Mouse (Mus musculus): ENCODE results near the gene Mvp. TPM values are rescaled to one million over a fixed set of nuclear protein-coding genes. Genes with fewer than 3 reads are reported as not detected.

Gene Mvp
- polyA plus RNA-seq, 1 experiment from 2014 or later, result 5.6 TPM

- Histone ChIP-seq H3K4me2 (replicated peaks) (no peak overlapping the region), H3K9ac (no peak overlapping the region), H3K4me1 (peaks cover 24% of the 10 kb centered on the region), H3K27ac (no peak overlapping the region), H3K4me3 (no peak overlapping the region), H3K9me3 (no peaks in the 10 kb centered on the region), H3K36me3 (peaks cover 36% of the 10 kb centered on the region), H3K27me3 (no peaks in the 10 kb centered on the region)
- WGBS, result 92% methylated on average over 2 of the region's 2 CpGs
- no peak for ATAC-seq (ENCODE audit: insufficient number of reproducible peaks, insufficient read depth, low FRiP score, low TSS enrichment)
These were observed 3.4 kb downstream of the Mvp start for GRCm38 (mm10) chr7:127011051-127011450.

- H3K27ac ChIP-seq, result no peak overlapping the region
- ATAC-seq (ENCODE audit: insufficient number of reproducible peaks, insufficient read depth, low FRiP score, low TSS enrichment), result no peak
- H3K9me3 ChIP-seq, result no peaks in the 10 kb centered on the region
- no peak overlapping the region for H3K4me3 ChIP-seq
- H3K4me2 ChIP-seq (replicated peaks), result no peak overlapping the region
- no peak overlapping the region for H3K9ac ChIP-seq
- WGBS, result 83% methylated on average over 17 of the region's 17 CpGs
- peaks cover 11% of the 10 kb centered on the region for H3K4me1 ChIP-seq
- no peaks in the 10 kb centered on the region for H3K27me3 ChIP-seq
- H3K36me3 ChIP-seq, result peaks cover 23% of the 10 kb centered on the region
These were observed 4.9 kb downstream of the Mvp start for GRCm38 (mm10) chr7:127009307-127010085.

- no peak overlapping the region for H3K9ac ChIP-seq
- H3K27ac ChIP-seq, result 0 out of 2 replicates have a peak overlapping the region, but pooled peaks have one; percentile 17
- 0 out of 2 replicates have a peak, but pooled peaks cover 5% of the 10 kb centered on the region for H3K4me1 ChIP-seq
- H3K36me3 ChIP-seq, result peaks cover 13% of the 10 kb centered on the region
- no peaks in the 10 kb centered on the region for H3K9me3 ChIP-seq
- no peak overlapping the region for H3K4me2 ChIP-seq (replicated peaks)
- no peaks in the 10 kb centered on the region for H3K27me3 ChIP-seq
- WGBS, result 71% methylated on average over 9 of the region's 9 CpGs
- no peak for ATAC-seq (ENCODE audit: insufficient number of reproducible peaks, insufficient read depth, low FRiP score, low TSS enrichment)
- H3K4me3 ChIP-seq, result no peak overlapping the region
These were observed 6.0 kb downstream of the Mvp start for GRCm38 (mm10) chr7:127008239-127009019.

- WGBS, result 78% methylated on average over 6 of the region's 6 CpGs
- Histone ChIP-seq H3K4me1 (0 out of 2 replicates have a peak, but pooled peaks cover 5% of the 10 kb centered on the region), H3K4me2 (replicated peaks) (no peak overlapping the region), H3K27ac (no peak overlapping the region), H3K36me3 (peaks cover 8% of the 10 kb centered on the region), H3K27me3 (no peaks in the 10 kb centered on the region), H3K4me3 (no peak overlapping the region), H3K9me3 (no peaks in the 10 kb centered on the region), H3K9ac (no peak overlapping the region)
- no peak for ATAC-seq (ENCODE audit: insufficient number of reproducible peaks, insufficient read depth, low FRiP score, low TSS enrichment)
These were observed 7.0 kb downstream of the Mvp start for GRCm38 (mm10) chr7:127007313-127008024.

- 86% methylated on average over 4 of the region's 4 CpGs for WGBS
- Histone ChIP-seq H3K4me1 (0 out of 2 replicates have a peak, but pooled peaks cover 5% of the 10 kb centered on the region), H3K27ac (no peak overlapping the region), H3K9me3 (no peaks in the 10 kb centered on the region), H3K4me3 (no peak overlapping the region), H3K27me3 (no peaks in the 10 kb centered on the region), H3K9ac (no peak overlapping the region), H3K4me2 (replicated peaks) (no peak overlapping the region), H3K36me3 (no peaks in the 10 kb centered on the region)
- ATAC-seq (ENCODE audit: insufficient number of reproducible peaks, insufficient read depth, low FRiP score, low TSS enrichment), result no peak
These were observed 10.1 kb downstream of the Mvp start for GRCm38 (mm10) chr7:127004122-127004875.

- Histone ChIP-seq H3K9me3 (no peaks in the 10 kb centered on the region), H3K4me1 (0 out of 2 replicates have a peak, but pooled peaks cover 5% of the 10 kb centered on the region), H3K36me3 (no peaks in the 10 kb centered on the region), H3K4me2 (replicated peaks) (no peak overlapping the region), H3K9ac (no peak overlapping the region), H3K27me3 (no peaks in the 10 kb centered on the region), H3K4me3 (no peak overlapping the region), H3K27ac (no peak overlapping the region)
- ATAC-seq (ENCODE audit: insufficient number of reproducible peaks, insufficient read depth, low FRiP score, low TSS enrichment), result no peak
- 87% methylated on average over 5 of the region's 5 CpGs for WGBS
These were observed 10.8 kb downstream of the Mvp start for GRCm38 (mm10) chr7:127003620-127004019.

GRCm38 (mm10) chr7:126999568-126999967 lies 14.9 kb downstream of the Mvp start:
- H3K36me3 ChIP-seq, result no peaks in the 10 kb centered on the region; the same call in 1 of the 2 replicates
- no peak for ATAC-seq (ENCODE audit: insufficient number of reproducible peaks, insufficient read depth, low FRiP score, low TSS enrichment)
- 78% methylated on average over 10 of the region's 10 CpGs for WGBS
- no peaks in the 10 kb centered on the region for H3K4me1 ChIP-seq
- no peak overlapping the region for H3K4me3 ChIP-seq
- no peak overlapping the region for H3K9ac ChIP-seq
- H3K9me3 ChIP-seq, result 0 out of 2 replicates have a peak, but pooled peaks cover 3% of the 10 kb centered on the region
- no peak overlapping the region for H3K4me2 ChIP-seq (replicated peaks)
- H3K27ac ChIP-seq, result no peak overlapping the region
- H3K27me3 ChIP-seq, result no peaks in the 10 kb centered on the region

GRCm38 (mm10) chr7:126996449-126996848 lies 18.0 kb downstream of the Mvp start:
- no peaks in the 10 kb centered on the region for H3K4me1 ChIP-seq
- H3K36me3 ChIP-seq, result no peaks in the 10 kb centered on the region; the same call in 1 of the 2 replicates
- 0 out of 2 replicates have a peak, but pooled peaks cover 3% of the 10 kb centered on the region for H3K9me3 ChIP-seq
- H3K9ac ChIP-seq, result no peak overlapping the region
- ATAC-seq (ENCODE audit: insufficient number of reproducible peaks, insufficient read depth, low FRiP score, low TSS enrichment), result no peak
- no peak overlapping the region for H3K4me2 ChIP-seq (replicated peaks)
- WGBS, result 74% methylated on average over 4 of the region's 4 CpGs
- no peak overlapping the region for H3K27ac ChIP-seq
- no peak overlapping the region for H3K4me3 ChIP-seq
- no peaks in the 10 kb centered on the region for H3K27me3 ChIP-seq

- 73% methylated on average over 8 of the region's 8 CpGs for WGBS
- 0 out of 2 replicates have a peak, but pooled peaks cover 3% of the 10 kb centered on the region for H3K4me1 ChIP-seq
- no peaks in the 10 kb centered on the region for H3K36me3 ChIP-seq
- H3K9me3 ChIP-seq, result no peaks in the 10 kb centered on the region
- ATAC-seq (ENCODE audit: insufficient number of reproducible peaks, insufficient read depth, low FRiP score, low TSS enrichment), result no peak
- no peak overlapping the region for H3K4me2 ChIP-seq (replicated peaks)
- H3K9ac ChIP-seq, result no peak overlapping the region
- H3K27me3 ChIP-seq, result no peaks in the 10 kb centered on the region
- no peak overlapping the region for H3K4me3 ChIP-seq
- H3K27ac ChIP-seq, result no peak overlapping the region
These were observed 25.6 kb downstream of the Mvp start for GRCm38 (mm10) chr7:126988816-126989215.

- Histone ChIP-seq H3K4me2 (replicated peaks) (no peak overlapping the region), H3K4me1 (0 out of 2 replicates have a peak, but pooled peaks cover 3% of the 10 kb centered on the region), H3K4me3 (no peak overlapping the region), H3K9ac (no peak overlapping the region), H3K27me3 (no peaks in the 10 kb centered on the region), H3K9me3 (no peaks in the 10 kb centered on the region), H3K27ac (no peak overlapping the region), H3K36me3 (0 out of 2 replicates have a peak, but pooled peaks cover under 1% of the 10 kb centered on the region)
- 41% methylated on average over 9 of the region's 9 CpGs for WGBS
- no peak for ATAC-seq (ENCODE audit: insufficient number of reproducible peaks, insufficient read depth, low FRiP score, low TSS enrichment)
These were observed 28.1 kb downstream of the Mvp start for GRCm38 (mm10) chr7:126986319-126986718.

Data from embryonic facial prominence, embryonic 12.5 days (tissue).